Mouse (Mus musculus) left cerebral cortex, postnatal 4 days (tissue): ENCODE measurements around the gene Glipr2. TPM values are rescaled to one million over a fixed set of nuclear protein-coding genes. Genes with fewer than 3 reads are reported as not detected.
A peak's percentile ranks its signal among the peaks of the same experiment; 100 is the strongest.

ENCODE experiments used
- DNase-seq: peaks from one replicate; pipeline ENCODE4 v3.0.0-alpha.2; 2022
- intact Hi-C: fragments of 180-260 bp; cut with DNase I; formaldehyde crosslinking; loops from one replicate; pipeline ENCODE4 v1.15.1; 2025
- total RNA-seq, 2 experiments: library from RNA; stranded (reverse); gene quantifications; 2 replicates each; pipeline ENCODE4 v1.2.3; 2021

The Glipr2 gene
- total RNA-seq, 2 experiments from 2014 or later = 11.1 to 14.9 TPM

GRCm38 (mm10) chr4:43970393-43971330 lies 13.5 kb downstream of the Glipr2 start:
- intact Hi-C loops = no loop called here
- no peak for DNase-seq

GRCm38 (mm10) chr4:43971541-43972136 lies 14.4 kb downstream of the Glipr2 start:
- intact Hi-C loops = no loop called here
- no peak for DNase-seq

GRCm38 (mm10) chr4:43972137-43972591 lies 15.0 kb downstream of the Glipr2 start:
- intact Hi-C loops = no loop called here
- DNase-seq = peak; percentile 14

GRCm38 (mm10) chr4:43973526-43973981 lies 16.4 kb downstream of the Glipr2 start:
- intact Hi-C loops = no loop called here
- peak; percentile 66 for DNase-seq

- intact Hi-C loops = no loop called here
These were observed 17.9 kb downstream of the Glipr2 start for GRCm38 (mm10) chr4:43974914-43975616.

GRCm38 (mm10) chr4:43976223-43976740 lies 19.1 kb downstream of the Glipr2 start:
- no peak for DNase-seq
- intact Hi-C loops = no loop called here

More at GRCm38 (mm10) chr4:43974914-43975616, 17.9 kb downstream of the Glipr2 start:
- DNase-seq = no peak

- DNase-seq = peak; percentile 49
- intact Hi-C loops = no loop called here
These were observed 21.6 kb downstream of the Glipr2 start for GRCm38 (mm10) chr4:43978521-43979443.

- intact Hi-C loops = loop anchor here (5.0 kb wide), 2 partner anchors 52 to 72 kb away; no protein-coding TSS in a partner anchor
- DNase-seq = peak; percentile 97
These were observed 22.5 kb downstream of the Glipr2 start for GRCm38 (mm10) chr4:43979746-43980145.

GRCm38 (mm10) chr4:43980236-43980635 lies 23.0 kb downstream of the Glipr2 start:
- DNase-seq = no peak
- intact Hi-C loops = loop anchor here (5.0 kb wide), 2 partner anchors 53 to 73 kb away; no protein-coding TSS in a partner anchor

- intact Hi-C loops = loop anchor here (5.0 kb wide), 2 partner anchors 54 to 74 kb away; no protein-coding TSS in a partner anchor
- no peak for DNase-seq
These were observed 23.6 kb downstream of the Glipr2 start for GRCm38 (mm10) chr4:43980846-43981245.

GRCm38 (mm10) chr4:43981251-43981650 lies 24.1 kb downstream of the Glipr2 start:
- DNase-seq = no peak
- intact Hi-C loops = loop anchor here (5.0 kb wide), 2 partner anchors 54 to 74 kb away; no protein-coding TSS in a partner anchor

- intact Hi-C loops = loop anchor here (2.0 to 5.0 kb wide), 3 partner anchors 25 to 75 kb away; partner anchors contain the start of gene Glipr2
- DNase-seq = peak; percentile 95
These were observed 25.0 kb downstream of the Glipr2 start for GRCm38 (mm10) chr4:43982053-43982732.

GRCm38 (mm10) chr4:43983181-43983580 lies 26.0 kb downstream of the Glipr2 start, which contains the start of gene Ccin:
Gene Ccin, plus strand, starts transcription at chr4:43983483.
- intact Hi-C loops = loop anchor here (2.0 to 5.0 kb wide), 3 partner anchors 26 to 76 kb away; partner anchors contain the start of gene Glipr2
- DNase-seq = no peak

- intact Hi-C loops = loop anchor here (2.0 to 5.0 kb wide), 3 partner anchors 27 to 76 kb away; partner anchors contain the start of gene Glipr2
- no peak for DNase-seq
These were observed 26.6 kb downstream of the Glipr2 start for GRCm38 (mm10) chr4:43983756-43984155.

GRCm38 (mm10) chr4:43984326-43984725 lies 27.1 kb downstream of the Glipr2 start:
- intact Hi-C loops = loop anchor here (5.0 kb wide), 2 partner anchors 57 to 77 kb away; no protein-coding TSS in a partner anchor
- no peak for DNase-seq

- intact Hi-C loops = no loop called here
These were observed 31.8 kb downstream of the Glipr2 start for GRCm38 (mm10) chr4:43988976-43989375.

GRCm38 (mm10) chr4:43993072-43993471 lies 35.9 kb downstream of the Glipr2 start:
- no peak for DNase-seq
- intact Hi-C loops = no loop called here

More at GRCm38 (mm10) chr4:43988976-43989375, 31.8 kb downstream of the Glipr2 start:
- DNase-seq = no peak

- intact Hi-C loops = no loop called here
These were observed 37.1 kb downstream of the Glipr2 start for GRCm38 (mm10) chr4:43994342-43994741.

More at GRCm38 (mm10) chr4:43994342-43994741, 37.1 kb downstream of the Glipr2 start:
- no peak for DNase-seq
